Mouse (Mus musculus): ENCODE data around the gene Caskin1.

DNA sequence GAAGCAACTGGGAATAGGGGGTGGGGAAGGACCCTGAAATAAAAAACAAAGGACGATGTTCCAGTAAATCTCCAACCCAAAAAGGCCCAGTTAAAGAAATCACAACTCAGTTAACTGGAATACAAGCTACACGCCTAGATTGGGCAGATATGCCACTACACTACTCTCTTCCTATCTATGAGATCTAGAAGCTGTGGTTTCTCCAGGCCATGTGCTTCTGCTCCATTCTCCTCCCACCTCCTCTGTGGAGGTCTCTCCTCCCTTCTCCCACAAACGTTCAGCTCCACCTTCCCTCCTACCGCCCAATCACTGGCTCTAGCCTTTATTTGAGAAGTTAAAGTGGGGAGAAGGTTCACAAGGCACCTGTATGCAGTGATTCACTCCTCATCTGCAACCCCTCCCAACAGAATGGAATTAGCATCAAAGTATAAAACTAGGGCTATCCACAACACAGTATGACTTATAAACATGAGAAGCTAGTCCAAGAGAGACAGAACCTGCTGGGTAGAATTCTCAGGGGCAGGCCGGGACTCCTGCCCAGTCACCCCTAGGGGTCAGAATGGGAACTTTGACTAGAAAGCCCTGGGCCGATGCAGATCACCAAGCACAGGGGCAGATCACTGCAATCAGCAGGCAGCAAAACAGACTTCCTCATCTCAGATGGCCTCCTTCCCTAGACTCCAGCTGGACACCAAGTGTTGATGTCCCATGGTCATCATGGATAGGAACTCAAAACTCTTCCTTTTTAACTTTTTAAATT is 24.8 kb upstream of the Caskin1 start:
- no peak; the same call in 1 of the 2 replicates for TF ChIP-seq CTCF (IDR thresholded peaks at IDR 0.05)
- no peak for TF ChIP-seq EP300 (IDR thresholded peaks at IDR 0.05)

Measured in lung, postnatal 0 days (tissue).